Mouse (Mus musculus) megakaryocyte, adult 5-6 weeks (primary cell): ENCODE data around the gene Fbxo47. TPM values are rescaled to one million over a fixed set of nuclear protein-coding genes. Genes with fewer than 3 reads are reported as not detected.
A peak's percentile ranks its signal among the peaks of the same experiment; 100 is the strongest.
"Not testable (repeated sequence)": the region's sequence is repeated elsewhere in the genome, so short reads cannot be mapped to it uniquely, and the experiment has no call there.

ENCODE experiments used
- ATAC-seq: 2 replicates; pipeline ENCODE4 v1.8.0; 2016; ENCODE audit warnings: mild to moderate bottlenecking, inconsistent platforms; ENCODE audit not compliant: poor library complexity, severe bottlenecking
- total RNA-seq, 2 experiments: library from RNA; stranded (forward) in 1 of 2; stranded (reverse) in 1 of 2; fragments of 153-499, 151-499 nt in 1 of 2; fragments of 221-1000, 200-1000 nt in 1 of 2; gene quantifications; 2 replicates each; pipeline versions ENCODE4 v1.2.3 to v1.2.4; 2015 to 2017

Gene Fbxo47
- total RNA-seq, 2 experiments from 2014 or later: 1.5 to 2.1 TPM

DNA sequence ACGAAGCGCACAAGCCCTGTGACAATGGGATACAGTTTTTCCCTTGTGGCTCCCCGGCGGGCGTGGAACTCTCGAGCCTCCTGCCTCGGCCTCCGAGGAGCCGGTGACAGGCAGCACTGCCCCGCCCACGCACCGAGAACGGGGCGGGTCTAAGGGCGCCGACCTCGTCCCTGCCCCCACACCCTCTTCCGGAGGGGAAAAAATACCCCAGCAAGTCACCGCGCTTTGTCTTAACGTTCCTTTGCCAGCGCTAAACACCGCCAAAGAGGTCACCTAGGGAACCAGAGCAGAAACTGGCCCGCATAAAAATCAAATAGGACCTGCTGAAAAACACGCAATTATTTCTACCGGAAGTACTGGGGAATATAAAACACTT is 424 bp downstream of the Fbxo47 start:
- ATAC-seq: peak; percentile 83

DNA sequence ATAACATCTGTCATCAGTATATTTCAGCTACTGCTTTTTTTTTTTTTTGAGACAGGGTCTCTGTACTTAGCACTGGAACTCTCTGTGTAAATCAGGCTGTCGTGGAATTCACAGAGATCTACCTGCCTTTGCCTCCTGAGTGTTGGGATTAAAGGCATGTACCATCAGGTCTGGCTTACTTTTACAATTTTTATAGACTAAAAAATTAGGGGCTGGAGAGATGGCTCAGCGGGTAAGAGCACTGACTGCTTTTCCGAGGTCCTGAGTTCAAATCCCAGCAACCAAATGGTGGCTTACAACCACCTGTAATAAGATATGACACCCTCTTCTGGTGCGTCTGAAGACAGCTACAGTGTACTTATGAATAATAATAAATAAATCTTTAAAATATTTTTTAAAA is 3.6 kb downstream of the Fbxo47 start:
- no peak for ATAC-seq

DNA sequence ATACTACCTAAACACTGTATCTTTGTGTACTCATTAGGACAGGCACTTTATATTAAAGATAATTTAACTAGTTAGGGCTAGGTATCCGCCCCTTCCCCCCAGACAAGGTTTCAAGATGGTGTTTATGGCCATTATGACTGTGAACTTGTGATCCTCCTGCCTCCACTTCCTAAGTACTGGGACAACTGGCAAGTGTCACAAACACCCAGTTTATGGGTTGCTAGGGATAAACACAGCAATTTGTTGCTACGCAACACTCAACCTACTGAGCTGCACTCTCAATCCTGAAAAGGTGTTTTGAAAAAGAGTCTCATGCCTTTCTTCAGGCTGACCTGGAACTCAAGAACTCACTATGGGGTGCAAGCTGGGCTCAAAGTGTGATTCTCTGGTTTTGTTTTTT is 6.6 kb downstream of the Fbxo47 start:
- no peak for ATAC-seq

GRCm38 (mm10) chr11:97874396-97874795 is 9.6 kb downstream of the Fbxo47 start:
- ATAC-seq: no peak

GRCm38 (mm10) chr11:97872378-97872777 is 11.6 kb downstream of the Fbxo47 start:
- not testable (repeated sequence) for ATAC-seq

- ATAC-seq: no peak
Measured at GRCm38 (mm10) chr11:97867591-97867990, 16.4 kb downstream of the Fbxo47 start.

DNA sequence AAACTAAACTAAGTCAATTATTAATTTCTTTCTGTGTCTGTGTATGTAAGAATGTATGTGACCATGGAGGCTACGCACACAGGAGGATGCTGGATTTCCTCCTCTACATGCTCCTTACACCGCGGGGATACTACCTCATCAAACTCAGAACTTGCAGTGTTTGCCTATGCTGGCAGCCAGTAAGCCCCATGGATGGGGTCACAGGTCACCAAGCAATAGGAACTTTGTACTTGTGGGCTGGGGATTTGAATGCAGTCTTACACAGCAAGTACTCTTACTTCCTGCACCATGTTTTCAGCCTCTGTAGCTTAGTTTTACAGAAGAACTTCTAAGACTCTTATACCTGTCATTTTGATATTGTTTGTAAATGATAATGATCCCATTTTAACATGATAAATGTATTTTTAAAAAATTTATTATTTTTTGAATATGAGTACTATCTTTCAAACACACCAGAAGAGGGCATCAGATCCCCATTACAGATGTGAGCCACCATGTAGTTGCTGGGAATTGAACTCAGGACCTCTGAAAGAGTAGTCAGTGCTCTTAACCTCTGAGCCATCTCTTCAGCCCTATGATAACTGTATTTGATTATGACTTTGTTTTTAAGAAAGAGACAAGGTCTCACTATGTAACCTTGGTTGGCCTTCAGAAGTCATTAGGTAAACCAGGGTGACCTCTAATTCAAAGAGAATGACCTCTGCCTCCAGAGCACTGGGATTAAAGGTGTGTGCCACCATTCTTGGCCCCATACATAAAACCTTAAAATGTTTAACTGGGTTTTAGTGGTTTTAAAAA is 17.7 kb downstream of the Fbxo47 start:
- ATAC-seq: no peak

- no peak for ATAC-seq
Measured at GRCm38 (mm10) chr11:97865421-97865820, 18.5 kb downstream of the Fbxo47 start.

GRCm38 (mm10) chr11:97862148-97862547 is 21.8 kb downstream of the Fbxo47 start:
- no peak for ATAC-seq

DNA sequence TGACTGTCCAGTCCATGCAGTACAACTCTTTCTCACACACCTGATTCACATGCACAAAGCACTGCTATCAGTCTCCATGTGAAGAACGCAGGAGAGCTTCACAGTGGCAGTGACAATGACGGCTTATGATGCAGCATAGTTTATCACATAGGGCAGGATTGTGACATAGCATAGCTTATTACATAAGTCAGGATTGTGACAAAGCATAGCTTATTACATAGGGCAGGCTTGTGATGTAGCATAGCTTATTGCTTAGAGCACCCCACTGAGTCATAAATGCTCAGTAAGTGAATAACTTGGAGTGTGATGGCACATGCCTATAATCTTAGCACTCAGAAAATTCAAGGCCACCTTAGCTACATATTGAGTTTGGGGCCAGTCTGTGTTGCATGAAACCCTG is 28.5 kb downstream of the Fbxo47 start:
- ATAC-seq: peak; percentile 30; the same call in 1 of the 2 replicates

- no peak for ATAC-seq
Measured at GRCm38 (mm10) chr11:97851601-97852000, 32.4 kb downstream of the Fbxo47 start.

- ATAC-seq: no peak
Measured at GRCm38 (mm10) chr11:97850367-97850766, 33.6 kb downstream of the Fbxo47 start.

GRCm38 (mm10) chr11:97842001-97842400 is 42.0 kb downstream of the Fbxo47 start:
- no peak for ATAC-seq

- ATAC-seq: peak; percentile 79
Measured at GRCm38 (mm10) chr11:97840991-97841661, 42.8 kb downstream of the Fbxo47 start.

DNA sequence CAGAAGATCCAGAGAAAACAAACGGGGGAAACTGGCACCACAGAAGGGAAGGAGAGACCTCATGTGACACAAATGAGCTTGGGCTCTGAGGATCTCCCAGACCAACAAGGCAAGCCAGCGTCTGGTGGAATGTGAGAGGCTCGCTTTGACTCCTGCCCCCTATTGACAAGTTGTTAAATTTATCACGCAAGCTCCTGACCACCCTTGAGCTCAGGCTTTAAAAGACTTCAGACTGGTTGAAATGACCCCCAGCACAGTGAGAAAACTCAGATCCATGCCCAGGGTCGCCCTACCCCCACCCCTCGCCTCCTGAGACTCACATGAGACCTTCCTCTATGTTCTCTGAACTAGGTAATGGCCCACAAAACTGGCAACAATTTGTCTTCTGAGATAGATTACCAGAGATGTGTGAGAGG is 43.4 kb downstream of the Fbxo47 start, which contains the start of gene B230217C12Rik:
B230217C12Rik (plus strand) TSS at position 242 of the 416 bp plus-strand sequence.
- ATAC-seq: peak; percentile 61

DNA sequence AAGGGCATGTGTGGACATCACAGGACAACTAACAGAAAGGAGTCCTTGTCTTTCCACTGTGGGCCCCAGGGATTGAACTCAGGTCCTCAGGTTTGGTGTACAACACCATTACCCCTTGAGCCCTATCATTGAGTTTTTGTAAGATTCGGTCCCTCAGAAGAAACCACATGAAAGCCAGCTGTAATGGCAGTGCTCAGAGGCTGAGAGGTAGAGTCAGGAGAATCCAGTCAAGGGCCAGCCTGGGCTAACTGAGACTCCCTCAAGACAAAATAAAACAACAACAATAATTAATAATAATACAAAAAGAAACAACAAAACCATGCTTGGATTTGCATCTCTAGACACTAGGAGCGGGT is 43.8 kb downstream of the Fbxo47 start:
- no peak for ATAC-seq

DNA sequence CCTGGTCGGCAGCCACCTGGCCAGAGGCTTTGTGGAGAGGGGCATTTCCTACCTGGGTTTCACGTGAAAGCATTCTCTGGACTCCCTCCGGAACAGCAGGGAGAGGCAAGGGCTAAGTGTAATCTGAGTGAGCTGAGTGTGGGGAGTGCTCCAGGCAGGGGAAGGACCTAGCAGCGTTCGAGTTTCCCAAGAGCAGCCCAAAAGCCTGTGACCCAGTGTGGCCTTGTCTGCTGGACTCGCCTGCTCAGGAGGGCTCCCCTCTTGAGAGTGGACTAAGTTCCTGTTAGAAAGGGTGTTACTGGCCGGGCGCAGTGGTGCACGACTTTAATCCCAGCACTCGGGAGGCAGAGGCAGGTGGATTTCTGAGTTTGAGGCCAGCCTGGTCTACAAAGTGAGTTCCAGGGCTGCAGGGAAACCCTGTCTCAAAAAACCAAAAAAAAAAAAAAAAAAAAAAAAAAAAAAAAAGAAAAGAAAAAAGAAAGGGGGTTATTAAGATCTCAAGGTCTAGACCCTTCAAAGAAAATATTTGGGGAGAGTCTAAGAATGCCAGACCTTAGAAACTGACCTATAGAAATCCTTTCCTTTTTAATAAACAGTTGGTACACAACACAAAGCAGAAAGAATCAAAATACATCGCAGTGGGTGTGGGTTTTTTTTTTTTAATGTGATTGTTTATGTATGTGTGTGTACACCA is 44.4 kb downstream of the Fbxo47 start:
- ATAC-seq: no peak

- ATAC-seq: no peak
Measured at GRCm38 (mm10) chr11:97838779-97839440, 45.0 kb downstream of the Fbxo47 start.

- no peak for ATAC-seq
Measured at GRCm38 (mm10) chr11:97837641-97838149, 46.3 kb downstream of the Fbxo47 start.

DNA sequence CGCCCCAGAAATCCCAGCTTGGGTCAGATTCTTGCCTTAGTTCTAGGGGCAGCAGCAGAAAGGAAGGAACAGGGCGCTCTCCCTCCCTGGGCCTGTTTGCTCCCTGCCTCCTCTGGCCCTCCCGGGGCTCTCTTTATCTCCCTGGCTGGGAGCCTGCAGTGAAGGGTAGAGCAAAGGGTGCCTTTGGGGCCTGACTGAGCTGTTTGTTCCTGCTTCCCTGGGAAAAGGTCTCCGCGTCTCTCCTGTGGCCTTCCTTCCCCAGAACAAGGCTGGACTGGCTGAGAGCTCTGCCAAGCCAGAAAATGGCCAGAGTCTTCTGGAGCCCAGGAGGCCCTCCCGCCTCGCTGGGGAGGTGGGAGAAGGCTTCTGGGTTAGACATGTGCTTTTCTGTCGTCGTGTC is 46.9 kb downstream of the Fbxo47 start:
- ATAC-seq: not testable (repeated sequence)

DNA sequence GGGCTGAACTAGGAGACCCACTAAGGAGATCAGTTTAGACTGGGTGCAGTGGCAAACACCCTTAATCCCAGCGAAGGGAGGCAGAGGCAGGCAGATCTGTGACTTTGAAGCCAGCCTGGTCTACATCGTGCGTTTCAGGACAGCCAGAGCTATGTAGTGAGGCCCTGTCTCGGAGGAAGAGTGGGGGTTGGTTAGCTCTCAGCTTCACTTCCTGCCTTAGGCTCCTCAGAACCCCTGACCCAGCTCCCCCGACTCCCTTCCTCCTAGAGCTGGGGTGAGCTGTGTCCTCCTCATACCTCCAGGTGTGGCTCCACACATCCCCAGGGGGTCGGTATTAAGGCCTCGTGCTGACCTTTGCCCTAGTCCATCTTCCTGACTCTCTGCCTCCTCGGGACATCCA is 47.4 kb downstream of the Fbxo47 start:
- ATAC-seq: no peak
